Mouse (Mus musculus): ENCODE data around the gene Por. TPM values are rescaled to one million over a fixed set of nuclear protein-coding genes. Genes with fewer than 3 reads are reported as not detected.

The Por gene
- polyA plus RNA-seq, 1 experiment from 2014 or later, result 2,039 TPM

DNA sequence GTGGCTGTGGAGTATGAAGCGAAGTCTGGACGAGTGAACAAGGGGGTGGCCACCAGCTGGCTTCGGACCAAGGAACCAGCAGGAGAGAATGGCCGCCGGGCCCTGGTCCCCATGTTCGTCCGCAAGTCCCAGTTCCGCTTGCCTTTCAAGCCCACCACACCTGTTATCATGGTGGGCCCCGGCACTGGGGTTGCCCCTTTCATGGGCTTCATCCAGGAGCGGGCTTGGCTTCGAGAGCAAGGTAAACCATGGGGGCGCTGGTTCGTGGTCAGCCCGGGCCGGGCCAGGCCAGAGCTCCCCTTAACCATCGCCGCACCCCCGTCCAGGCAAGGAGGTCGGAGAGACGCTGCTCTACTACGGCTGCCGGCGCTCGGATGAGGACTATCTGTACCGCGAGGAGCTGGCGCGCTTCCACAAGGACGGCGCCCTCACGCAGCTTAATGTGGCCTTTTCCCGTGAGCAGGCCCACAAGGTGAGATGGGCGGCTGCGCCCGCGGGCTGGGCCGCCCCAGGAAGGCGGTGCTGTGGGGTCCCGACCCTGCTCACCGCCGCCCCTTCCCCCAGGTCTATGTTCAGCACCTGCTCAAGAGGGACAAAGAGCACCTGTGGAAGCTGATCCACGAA lies 64.3 kb downstream of the Por start:
- Histone ChIP-seq H3K79me2 (ENCODE audit: inconsistent target) (no peaks in the 10 kb centered on the region), H3K27ac (no peak overlapping the region), H3K36me3 (ENCODE audit: inconsistent target) (peaks cover 81% of the 10 kb centered on the region), H3K4me3 (ENCODE audit: inconsistent target) (no peak overlapping the region)
- 93% methylated on average over 30 of the region's 42 CpGs for WGBS (ENCODE audit: missing documents)

DNA sequence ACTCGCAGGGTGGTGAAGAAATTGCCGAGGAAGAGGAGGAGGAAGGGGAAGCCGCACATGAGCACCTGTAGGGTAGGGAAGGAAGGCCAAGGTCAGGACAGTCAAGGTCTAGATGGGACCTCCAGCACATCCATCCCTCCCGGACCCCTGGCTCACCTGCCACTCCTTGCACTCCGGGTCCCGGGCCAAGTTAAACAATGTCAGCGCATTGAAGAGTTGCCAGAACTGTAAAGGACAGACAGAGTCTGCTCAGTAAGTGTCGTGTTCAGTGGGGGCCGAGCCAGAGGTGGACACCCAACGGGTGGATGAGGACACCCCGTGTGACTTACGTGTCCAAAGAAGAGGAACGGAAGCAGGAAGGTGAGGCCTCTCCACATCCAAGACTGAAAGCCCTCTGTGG lies 65.9 kb downstream of the Por start:
- WGBS (ENCODE audit: missing documents), result 91% methylated on average over 13 of the region's 13 CpGs
- no peak overlapping the region for H3K4me3 ChIP-seq (ENCODE audit: inconsistent target)
- peaks cover 69% of the 10 kb centered on the region for H3K36me3 ChIP-seq (ENCODE audit: inconsistent target)
- H3K79me2 ChIP-seq (ENCODE audit: inconsistent target), result no peaks in the 10 kb centered on the region
- no peak overlapping the region for H3K27ac ChIP-seq

DNA sequence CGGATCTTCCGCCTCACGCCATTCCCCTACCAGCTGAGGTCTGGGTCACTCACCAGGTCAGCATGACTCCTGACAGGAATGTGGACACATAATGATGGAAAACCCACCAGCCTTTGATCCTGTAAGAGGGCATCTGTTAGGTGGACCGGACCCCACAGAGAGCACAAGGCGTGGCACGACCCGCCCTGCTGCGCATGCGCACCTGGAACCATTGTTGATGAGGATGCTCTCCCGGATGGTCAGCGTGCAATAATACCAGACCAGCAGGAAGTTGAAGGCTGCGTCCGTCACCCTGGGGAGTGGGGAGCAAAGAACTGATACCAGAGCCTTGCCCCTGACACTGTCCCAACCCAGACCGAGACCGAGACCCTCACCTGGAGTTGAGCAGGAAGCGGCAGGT lies 66.7 kb downstream of the Por start:
- Histone ChIP-seq H3K27ac (no peak overlapping the region), H3K79me2 (ENCODE audit: inconsistent target) (no peaks in the 10 kb centered on the region), H3K4me3 (ENCODE audit: inconsistent target) (no peak overlapping the region), H3K36me3 (ENCODE audit: inconsistent target) (peaks cover 69% of the 10 kb centered on the region)
- WGBS (ENCODE audit: missing documents), result 93% methylated on average over 14 of the region's 16 CpGs

DNA sequence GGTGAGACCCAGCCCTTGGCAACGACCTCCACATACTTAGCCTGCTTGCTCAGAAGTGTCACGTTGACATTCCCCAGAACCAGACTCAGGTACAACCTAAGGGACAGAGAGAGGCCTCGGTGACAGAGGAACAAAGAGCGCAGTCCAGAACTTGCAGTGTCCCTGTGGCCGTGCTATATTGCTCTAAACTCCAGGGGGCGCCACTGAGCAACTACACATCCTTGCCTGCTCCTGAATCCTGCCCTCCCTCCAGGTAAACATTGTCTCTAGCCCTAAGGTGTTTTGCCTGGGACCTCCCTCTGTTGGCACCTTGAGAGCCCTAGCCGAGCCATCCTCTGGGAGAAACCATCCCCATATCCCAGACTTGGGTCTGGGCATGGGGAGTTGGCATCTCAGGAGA lies 67.3 kb downstream of the Por start:
- H3K36me3 ChIP-seq (ENCODE audit: inconsistent target), result peaks cover 68% of the 10 kb centered on the region
- H3K4me3 ChIP-seq (ENCODE audit: inconsistent target), result no peak overlapping the region
- 92% methylated on average over 7 of the region's 7 CpGs for WGBS (ENCODE audit: missing documents)
- no peaks in the 10 kb centered on the region; the same call in 1 of the 2 replicates for H3K79me2 ChIP-seq (ENCODE audit: inconsistent target)
- H3K27ac ChIP-seq, result no peak overlapping the region

DNA sequence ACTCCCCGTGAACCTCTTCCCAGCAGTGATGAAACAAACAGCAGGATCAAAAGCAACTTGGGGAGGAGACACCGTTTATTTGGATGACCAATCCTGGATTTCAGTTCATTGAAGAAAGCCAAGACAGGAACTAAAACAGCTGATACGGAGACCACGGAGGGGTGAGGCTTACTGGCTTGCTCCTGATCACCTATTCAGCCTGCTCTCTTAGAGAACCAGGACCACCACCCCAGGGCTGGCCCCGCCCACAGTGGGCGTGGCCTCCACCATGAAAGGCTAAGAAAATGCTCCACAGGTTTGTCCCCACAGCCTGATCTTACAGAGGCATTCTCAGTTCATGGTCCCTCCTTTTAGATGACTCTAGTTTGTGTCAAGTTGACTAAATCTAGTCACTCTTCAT lies 68.4 kb downstream of the Por start:
- H3K36me3 ChIP-seq (ENCODE audit: inconsistent target), result peaks cover 57% of the 10 kb centered on the region
- no peak overlapping the region for H3K4me3 ChIP-seq (ENCODE audit: inconsistent target)
- peaks cover 7% of the 10 kb centered on the region; the same call in 1 of the 2 replicates for H3K79me2 ChIP-seq (ENCODE audit: inconsistent target)
- no peak overlapping the region for H3K27ac ChIP-seq
- 72% methylated on average over 6 of the region's 6 CpGs for WGBS (ENCODE audit: missing documents)

DNA sequence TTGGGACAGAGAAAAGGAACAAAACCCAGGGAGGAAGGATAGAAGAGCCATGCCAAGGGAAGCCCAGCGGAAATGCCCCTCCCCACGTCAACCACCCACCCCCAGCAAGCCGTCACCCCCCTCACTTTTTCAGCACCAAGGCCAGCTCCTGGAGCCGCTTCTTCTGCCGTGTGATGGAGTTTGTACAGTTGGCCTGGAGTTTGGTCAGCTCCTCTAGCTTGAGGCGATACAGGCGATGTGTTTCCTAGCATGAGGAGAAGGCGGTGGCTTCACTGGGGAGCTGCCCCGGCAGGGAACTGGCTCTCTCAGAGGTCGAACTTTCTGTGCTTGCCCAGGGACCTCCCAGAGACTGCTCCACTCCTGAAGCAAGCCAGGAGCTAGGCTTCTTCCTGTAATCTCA lies 72.3 kb downstream of the Por start:
- H3K27ac ChIP-seq, result no peak overlapping the region
- no peak overlapping the region for H3K4me3 ChIP-seq (ENCODE audit: inconsistent target)
- H3K36me3 ChIP-seq (ENCODE audit: inconsistent target), result peaks cover 24% of the 10 kb centered on the region; the same call in 1 of the 2 replicates
- WGBS (ENCODE audit: missing documents), result 78% methylated on average over 10 of the region's 10 CpGs
- peaks cover 12% of the 10 kb centered on the region; the same call in 1 of the 2 replicates for H3K79me2 ChIP-seq (ENCODE audit: inconsistent target)

DNA sequence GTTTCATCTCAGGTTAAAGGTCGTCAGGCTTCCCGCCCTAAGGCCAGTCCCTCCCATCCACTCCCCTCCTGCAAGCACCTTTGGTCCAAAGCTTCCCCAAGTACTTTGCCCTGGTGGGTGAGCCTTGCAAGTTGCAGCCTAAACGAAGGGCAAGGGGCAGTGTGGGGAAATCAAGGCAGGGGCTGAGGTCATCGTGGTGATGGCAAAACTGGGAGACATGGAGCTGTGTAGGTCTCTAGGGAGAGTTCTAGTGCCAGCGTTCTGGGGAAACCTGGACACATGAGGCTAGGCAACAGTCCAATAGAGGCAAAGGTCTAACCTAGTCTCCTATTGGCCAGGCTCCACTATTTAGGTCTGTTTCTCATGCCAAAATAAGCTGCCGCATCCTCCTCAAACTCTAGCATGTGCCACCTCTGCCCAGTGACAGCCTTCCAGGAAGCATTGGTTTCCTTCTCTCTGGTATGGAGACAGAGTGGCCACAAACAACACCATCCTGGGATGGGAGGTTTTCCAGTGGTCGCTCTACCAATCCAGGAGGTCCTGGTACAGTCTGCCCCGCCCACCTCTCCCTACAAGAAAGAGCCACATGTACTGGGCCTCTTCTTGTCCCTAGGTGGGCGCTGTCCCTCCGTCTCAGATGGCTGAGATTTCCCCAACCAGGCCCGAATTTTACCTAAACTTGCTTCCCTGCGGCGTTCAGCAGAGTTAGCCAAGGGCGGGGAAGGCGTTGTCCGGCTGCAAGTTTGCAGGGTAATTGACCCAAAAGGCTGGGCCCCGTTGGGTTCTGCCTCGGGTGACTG lies 73.3 kb downstream of the Por start:
- peaks cover 18% of the 10 kb centered on the region; the same call in 1 of the 2 replicates for H3K36me3 ChIP-seq (ENCODE audit: inconsistent target)
- peaks cover 12% of the 10 kb centered on the region; the same call in 1 of the 2 replicates for H3K79me2 ChIP-seq (ENCODE audit: inconsistent target)
- peak overlapping the region; percentile 96 for H3K4me3 ChIP-seq (ENCODE audit: inconsistent target)
- 30% methylated on average over 18 of the region's 18 CpGs for WGBS (ENCODE audit: missing documents)
- H3K27ac ChIP-seq, result peak overlapping the region; percentile 57

DNA sequence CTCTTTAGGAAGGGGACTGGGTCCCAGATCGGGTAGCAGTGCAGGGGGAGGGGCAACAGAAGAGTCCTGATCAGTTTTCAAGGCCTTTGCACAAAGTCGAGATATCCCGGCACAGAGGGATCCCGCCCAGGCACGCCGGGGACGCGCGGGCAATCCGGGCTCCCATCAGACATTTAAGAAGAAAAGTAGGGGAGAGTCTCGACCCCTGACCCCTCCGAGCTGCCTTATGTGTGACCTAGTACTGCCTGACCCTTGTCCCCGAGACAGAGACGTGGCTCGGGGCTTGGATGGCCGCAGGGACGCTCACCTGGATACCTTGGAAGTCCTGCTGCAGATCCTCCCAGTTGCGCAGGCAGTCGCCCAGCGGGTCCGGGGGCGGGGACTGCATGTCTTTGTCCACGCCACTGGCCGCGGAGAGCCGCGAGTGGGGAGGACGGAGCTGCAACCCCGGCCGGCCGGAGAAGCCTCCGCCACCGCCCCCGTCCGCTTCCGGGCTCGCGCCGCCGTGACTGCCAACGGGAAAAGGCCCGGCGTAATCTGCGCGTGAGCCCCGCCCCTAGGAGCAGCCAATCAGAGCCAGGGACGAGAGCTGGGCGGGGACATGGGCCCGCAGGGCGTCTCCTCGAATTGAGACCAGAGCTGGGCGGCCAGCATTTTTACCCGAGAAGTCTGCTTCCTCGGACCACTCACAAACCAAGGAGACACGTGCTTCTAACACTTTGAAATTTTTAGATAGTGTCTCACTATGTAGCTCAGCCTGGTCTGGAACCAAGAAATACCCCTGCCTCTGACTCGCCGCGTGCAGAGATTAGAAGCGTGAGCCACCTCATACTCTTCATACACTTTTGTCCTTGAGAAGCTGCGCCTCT lies 74.1 kb downstream of the Por start, which contains the start of gene Tmem120a:
Gene Tmem120a, minus strand, starts transcription at position 708 of the 869 bp plus-strand sequence.
- Histone ChIP-seq H3K36me3 (ENCODE audit: inconsistent target) (peaks cover 18% of the 10 kb centered on the region; the same call in 1 of the 2 replicates), H3K4me3 (ENCODE audit: inconsistent target) (peak within 1 kb of the TSS; percentile 96), H3K27ac (peak within 1 kb of the TSS; percentile 57), H3K79me2 (ENCODE audit: inconsistent target) (peaks cover 12% of the 10 kb centered on the region; the same call in 1 of the 2 replicates)
- WGBS (ENCODE audit: missing documents), result under 1% methylated on average over 49 of the region's 60 CpGs

DNA sequence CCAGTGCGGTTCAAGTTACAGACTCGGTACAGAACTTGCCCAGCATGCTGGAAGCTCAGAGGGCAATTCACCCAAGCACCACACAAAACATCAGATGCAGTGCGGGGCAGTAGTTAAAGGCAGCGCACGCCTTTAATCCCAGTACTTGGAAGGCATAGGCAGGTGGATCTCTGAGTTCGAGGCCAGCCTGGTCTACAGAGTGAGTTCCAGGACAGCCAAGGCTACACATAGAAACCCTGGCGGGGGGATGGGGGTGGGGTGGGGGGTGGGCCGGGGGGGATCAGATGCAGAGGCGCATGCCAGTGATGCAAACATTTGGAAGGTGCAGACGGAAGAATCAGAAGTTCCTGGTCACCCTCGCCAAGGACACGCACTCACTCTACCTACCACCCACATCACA lies 74.9 kb downstream of the Por start:
- peaks cover 14% of the 10 kb centered on the region; the same call in 1 of the 2 replicates for H3K36me3 ChIP-seq (ENCODE audit: inconsistent target)
- peak overlapping the region; percentile 18; the same call in 1 of the 2 replicates for H3K4me3 ChIP-seq (ENCODE audit: inconsistent target)
- peak overlapping the region; percentile 21; the same call in 1 of the 2 replicates for H3K27ac ChIP-seq
- WGBS (ENCODE audit: missing documents), result 45% methylated on average over 10 of the region's 12 CpGs
- peaks cover 12% of the 10 kb centered on the region; the same call in 1 of the 2 replicates for H3K79me2 ChIP-seq (ENCODE audit: inconsistent target)

DNA sequence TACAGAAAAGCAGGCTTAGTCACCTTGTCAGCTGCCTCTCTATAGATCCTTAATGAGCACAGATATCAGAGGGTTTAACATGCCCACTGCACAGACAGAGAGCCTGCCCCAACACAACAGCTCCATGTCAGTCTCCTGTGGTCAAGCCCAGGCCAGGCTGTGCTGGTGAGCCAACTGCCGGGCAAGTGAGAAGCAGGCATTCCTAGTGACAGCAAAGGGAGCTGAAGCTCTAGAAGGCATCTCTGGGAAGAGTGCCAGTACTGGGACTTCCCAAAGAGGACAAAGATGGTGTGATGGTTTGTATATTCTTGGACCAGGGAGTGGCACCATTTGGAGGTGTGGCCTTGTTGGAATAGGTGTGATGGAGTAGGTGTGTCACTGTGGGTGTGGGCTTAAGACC lies 81.2 kb downstream of the Por start:
- H3K27ac ChIP-seq, result no peak overlapping the region
- no peak overlapping the region for H3K4me3 ChIP-seq (ENCODE audit: inconsistent target)
- H3K79me2 ChIP-seq (ENCODE audit: inconsistent target), result no peaks in the 10 kb centered on the region
- no peaks in the 10 kb centered on the region for H3K36me3 ChIP-seq (ENCODE audit: inconsistent target)
- 92% methylated on average over 1 of the region's 1 CpGs for WGBS (ENCODE audit: missing documents)

DNA sequence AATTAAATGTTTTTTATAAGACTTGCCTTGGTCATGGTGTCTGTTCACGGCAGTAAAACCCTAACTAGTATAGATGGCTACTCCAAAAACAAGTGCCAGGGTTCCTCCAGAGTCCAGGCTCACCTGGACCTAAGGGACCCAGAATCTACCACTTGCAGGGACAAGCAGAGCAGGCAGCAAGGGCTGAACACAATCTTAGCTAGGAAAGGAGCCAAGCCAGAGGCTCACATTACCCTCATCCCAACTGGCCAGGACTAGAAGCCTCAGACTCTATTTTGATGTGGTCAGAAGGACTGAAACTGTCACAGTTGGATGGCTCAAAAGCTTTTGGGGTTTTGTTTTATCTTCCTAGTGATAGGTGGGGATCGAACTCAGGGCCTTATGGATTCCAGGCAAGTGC lies 81.8 kb downstream of the Por start:
- no peak overlapping the region for H3K27ac ChIP-seq
- H3K36me3 ChIP-seq (ENCODE audit: inconsistent target), result no peaks in the 10 kb centered on the region
- no peak overlapping the region for H3K4me3 ChIP-seq (ENCODE audit: inconsistent target)
- H3K79me2 ChIP-seq (ENCODE audit: inconsistent target), result no peaks in the 10 kb centered on the region
- WGBS (ENCODE audit: missing documents), result 91% methylated on average over 2 of the region's 2 CpGs

DNA sequence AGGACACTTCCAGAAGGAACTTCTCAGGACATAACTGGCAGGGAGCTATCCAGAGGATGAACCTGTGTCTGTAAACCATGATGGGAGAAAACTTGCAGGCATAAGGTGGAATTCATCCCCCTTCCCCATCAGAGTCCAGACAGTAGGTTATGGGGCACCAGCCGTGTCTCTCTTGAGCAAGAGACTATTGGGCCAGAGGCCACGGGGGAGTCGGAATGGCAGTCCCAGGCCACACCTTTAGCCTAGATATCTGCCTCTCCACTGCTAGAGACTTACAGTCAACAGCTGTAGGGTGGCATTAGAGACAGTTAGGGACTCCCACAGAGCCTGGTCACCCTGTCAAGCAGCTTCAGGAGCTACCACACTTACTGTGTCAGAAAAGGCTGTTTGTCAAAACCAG lies 92.0 kb downstream of the Por start:
- no peaks in the 10 kb centered on the region for H3K79me2 ChIP-seq (ENCODE audit: inconsistent target)
- H3K27ac ChIP-seq, result no peak overlapping the region
- 93% methylated on average over 3 of the region's 3 CpGs for WGBS (ENCODE audit: missing documents)
- no peak overlapping the region for H3K4me3 ChIP-seq (ENCODE audit: inconsistent target)
- H3K36me3 ChIP-seq (ENCODE audit: inconsistent target), result no peaks in the 10 kb centered on the region

DNA sequence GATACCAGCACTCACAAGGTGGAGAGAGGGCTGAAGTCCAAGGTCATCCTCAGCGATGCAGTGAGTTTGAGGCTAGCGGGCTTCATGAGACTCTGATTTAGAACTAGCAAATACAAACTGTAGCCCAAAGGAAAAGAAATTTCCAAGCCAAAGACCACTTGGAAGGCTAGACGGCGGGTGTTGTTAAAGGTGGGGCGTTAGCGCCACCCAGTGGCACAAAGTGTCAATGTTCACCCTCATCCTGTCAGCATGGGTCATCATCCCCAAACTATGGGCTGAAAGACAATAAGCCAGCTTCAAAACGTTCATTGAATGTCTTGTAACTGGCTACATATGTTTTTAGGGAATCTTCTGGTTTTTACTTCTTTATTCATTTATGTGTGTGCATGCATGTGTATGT lies 93.7 kb downstream of the Por start:
- WGBS (ENCODE audit: missing documents), result 8% methylated on average over 7 of the region's 7 CpGs
- H3K79me2 ChIP-seq (ENCODE audit: inconsistent target), result no peaks in the 10 kb centered on the region
- H3K27ac ChIP-seq, result no peak overlapping the region
- no peak overlapping the region for H3K4me3 ChIP-seq (ENCODE audit: inconsistent target)
- H3K36me3 ChIP-seq (ENCODE audit: inconsistent target), result no peaks in the 10 kb centered on the region

DNA sequence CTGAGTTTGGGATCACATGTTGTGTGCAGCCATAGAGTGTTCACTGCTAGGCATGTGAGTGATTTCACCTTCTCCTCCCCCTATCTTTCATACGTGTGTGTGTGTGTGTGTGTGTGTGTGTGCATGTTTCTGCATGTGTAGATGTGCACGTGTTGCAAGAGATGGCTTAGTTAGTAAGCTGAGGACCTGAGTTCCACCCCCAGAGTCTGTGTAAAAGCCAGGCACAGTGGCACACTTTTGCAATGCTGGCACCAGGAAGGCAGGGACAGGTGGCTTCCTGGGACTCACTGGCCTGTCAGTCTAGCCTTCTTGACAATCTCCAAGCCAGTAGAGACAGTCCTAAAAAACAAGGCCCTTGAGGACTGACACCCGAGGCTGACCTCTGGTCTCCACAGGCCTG lies 95.1 kb downstream of the Por start:
- Histone ChIP-seq H3K4me3 (ENCODE audit: inconsistent target) (no peak overlapping the region), H3K79me2 (ENCODE audit: inconsistent target) (no peaks in the 10 kb centered on the region), H3K27ac (no peak overlapping the region), H3K36me3 (ENCODE audit: inconsistent target) (no peaks in the 10 kb centered on the region)
- WGBS (ENCODE audit: missing documents), result 79% methylated on average over 2 of the region's 3 CpGs
